Mouse (Mus musculus) embryonic fibroblast, embryonic 13.5 days (primary cell): ENCODE results near the gene Gna11. TPM values are rescaled to one million over a fixed set of nuclear protein-coding genes. Genes with fewer than 3 reads are reported as not detected.

Source experiments
- H3K27ac ChIP-seq: 2 replicates; pipeline ENCODE4 v1.5.1; 2012; ENCODE audit warnings: low read length, control low read depth, inconsistent platforms; ENCODE audit not compliant: insufficient read depth
- H3K4me1 ChIP-seq: 2 replicates; pipeline ENCODE4 v1.6.1; 2011; ENCODE audit warnings: low read length; ENCODE audit not compliant: control insufficient read depth, insufficient read depth
- H3K4me3 ChIP-seq: 2 replicates; pipeline ENCODE4 v1.5.1; 2011; ENCODE audit warnings: mild to moderate bottlenecking, control low read depth, low read length; ENCODE audit not compliant: insufficient read depth
- CTCF ChIP-seq: IDR thresholded peaks from 2 replicates; pipeline ENCODE4 v1.5.1; 2011; ENCODE audit warnings: mild to moderate bottlenecking, control low read depth, low read length, moderate library complexity, borderline replicate concordance; ENCODE audit not compliant: insufficient read depth
- POLR2A ChIP-seq: IDR thresholded peaks from 2 replicates; pipeline ENCODE4 v1.6.1; 2011; ENCODE audit warnings: low read depth, mild to moderate bottlenecking, control low read depth, low read length, moderate library complexity
- polyA plus RNA-seq: library from polyadenylated mRNA; stranded (reverse); fragments of >200 nt; gene quantifications from 2 replicates; pipeline ENCODE4 v1.2.4, GENCODE M21; 2011; ENCODE audit warnings: low read depth; ENCODE audit not compliant: missing spikeins, insufficient read length

Gene Gna11
- polyA plus RNA-seq, 1 experiment: 66.3 TPM

GRCm38 (mm10) chr10:81497401-81498270 is 47.4 kb downstream of the Gna11 start:
- no peak for TF ChIP-seq CTCF
- TF ChIP-seq POLR2A: no peak
- Histone ChIP-seq H3K4me1 (no peaks in the 10 kb centered on the region), H3K4me3 (no peak overlapping the region), H3K27ac (no peak overlapping the region)

GRCm38 (mm10) chr10:81496969-81497368 is 48.0 kb downstream of the Gna11 start:
- Histone ChIP-seq H3K4me3 (peak overlapping the region; percentile 60), H3K4me1 (no peaks in the 10 kb centered on the region), H3K27ac (no peak overlapping the region)
- no peak for TF ChIP-seq POLR2A
- no peak for TF ChIP-seq CTCF

- no peaks in the 10 kb centered on the region for H3K4me1 ChIP-seq
- TF ChIP-seq CTCF (no peak), POLR2A (peak; percentile 85)
- peak within 1 kb of the TSS; percentile 92 for H3K27ac ChIP-seq
- H3K4me3 ChIP-seq: peak within 1 kb of the TSS; percentile 99
These were observed 48.6 kb downstream of the Gna11 start, which contains the start of gene Ncln for GRCm38 (mm10) chr10:81496264-81496901. Gene Ncln (minus strand): TSS chr10:81496392.

- no peak for TF ChIP-seq POLR2A
- no peak overlapping the region for H3K27ac ChIP-seq
- no peaks in the 10 kb centered on the region for H3K4me1 ChIP-seq
- peak overlapping the region; percentile 99 for H3K4me3 ChIP-seq
These were observed 49.2 kb downstream of the Gna11 start for GRCm38 (mm10) chr10:81495616-81496263.

- Histone ChIP-seq H3K4me1 (no peaks in the 10 kb centered on the region), H3K4me3 (peak overlapping the region; percentile 99), H3K27ac (no peak overlapping the region)
- TF ChIP-seq POLR2A (no peak), CTCF (no peak)
These were observed 49.8 kb downstream of the Gna11 start for GRCm38 (mm10) chr10:81495151-81495550.

GRCm38 (mm10) chr10:81494260-81495041 is 50.5 kb downstream of the Gna11 start:
- Histone ChIP-seq H3K4me1 (no peaks in the 10 kb centered on the region), H3K4me3 (peak overlapping the region; percentile 99; the same call in 1 of the 2 replicates)
- no peak for TF ChIP-seq CTCF
- no peak for TF ChIP-seq POLR2A

GRCm38 (mm10) chr10:81493601-81494220 is 51.3 kb downstream of the Gna11 start:
- H3K4me3 ChIP-seq: no peak overlapping the region

More at GRCm38 (mm10) chr10:81494260-81495041, 50.5 kb downstream of the Gna11 start:
- H3K27ac ChIP-seq: no peak overlapping the region

GRCm38 (mm10) chr10:81492606-81493240 is 52.3 kb downstream of the Gna11 start:
- no peak overlapping the region for H3K27ac ChIP-seq
- H3K4me3 ChIP-seq: no peak overlapping the region
- no peaks in the 10 kb centered on the region for H3K4me1 ChIP-seq
- TF ChIP-seq POLR2A (no peak), CTCF (no peak)

More at GRCm38 (mm10) chr10:81493601-81494220, 51.3 kb downstream of the Gna11 start:
- Histone ChIP-seq H3K4me1 (no peaks in the 10 kb centered on the region), H3K27ac (no peak overlapping the region)
- TF ChIP-seq POLR2A: no peak
- peak; percentile 36; the same call in 1 of the 2 replicates for TF ChIP-seq CTCF

- Histone ChIP-seq H3K4me1 (no peaks in the 10 kb centered on the region), H3K27ac (no peak overlapping the region), H3K4me3 (no peak overlapping the region)
- TF ChIP-seq CTCF (no peak), POLR2A (no peak)
These were observed 54.0 kb downstream of the Gna11 start for GRCm38 (mm10) chr10:81491018-81491417.
